Mouse (Mus musculus): ENCODE data around the gene Tbc1d9b. TPM values are rescaled to one million over a fixed set of nuclear protein-coding genes. Genes with fewer than 3 reads are reported as not detected.

The Tbc1d9b gene
- total and polyA plus RNA-seq, 2 experiments from 2014 or later, result 31.3 to 68.8 TPM

DNA sequence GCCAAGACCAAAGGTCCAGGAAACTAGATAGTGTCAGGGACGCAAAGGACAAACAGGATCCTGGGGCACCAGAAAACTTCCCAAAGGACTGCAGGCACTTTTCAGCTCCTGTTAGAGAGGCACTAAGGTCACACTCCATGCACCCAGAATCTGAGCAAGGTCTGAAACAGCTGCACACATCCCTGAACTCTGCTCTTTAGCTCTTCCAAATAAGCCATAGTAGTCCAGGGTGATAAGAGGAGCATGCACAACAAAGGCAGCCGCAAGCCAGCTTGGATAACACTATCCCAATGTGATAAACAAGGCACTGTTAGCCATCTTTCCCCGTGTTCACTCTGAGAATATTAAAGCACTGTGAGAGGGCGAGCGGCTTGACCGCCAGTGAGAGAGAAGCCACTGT is 27.2 kb upstream of the Tbc1d9b start:
- Histone ChIP-seq H3K27ac (ENCODE audit: low read depth, low read length) (no peak overlapping the region), H3K9ac (replicated peaks; ENCODE audit: low read length, poor library complexity, severe bottlenecking) (no peak overlapping the region), H3K4me1 (ENCODE audit: insufficient read depth, low read length) (no peaks in the 10 kb centered on the region), H3K9me3 (ENCODE audit: low read length) (no peaks in the 10 kb centered on the region), H3K4me2 (ENCODE audit: low read depth, low read length, poor library complexity, severe bottlenecking) (no peak overlapping the region), H3K27me3 (ENCODE audit: insufficient read depth, low read length) (no peaks in the 10 kb centered on the region), H3K36me3 (ENCODE audit: insufficient read depth, low read length) (peaks cover 13% of the 10 kb centered on the region), H3K4me3 (ENCODE audit: low read depth, low read length) (no peak overlapping the region)
- WGBS, result 82% methylated on average over 6 of the region's 6 CpGs
- DNase-seq (ENCODE audit: low spot score) (no peak), ATAC-seq (ENCODE audit: low FRiP score) (no peak)
- no peak for TF ChIP-seq CTCF (IDR thresholded peaks at IDR 0.05)

DNA sequence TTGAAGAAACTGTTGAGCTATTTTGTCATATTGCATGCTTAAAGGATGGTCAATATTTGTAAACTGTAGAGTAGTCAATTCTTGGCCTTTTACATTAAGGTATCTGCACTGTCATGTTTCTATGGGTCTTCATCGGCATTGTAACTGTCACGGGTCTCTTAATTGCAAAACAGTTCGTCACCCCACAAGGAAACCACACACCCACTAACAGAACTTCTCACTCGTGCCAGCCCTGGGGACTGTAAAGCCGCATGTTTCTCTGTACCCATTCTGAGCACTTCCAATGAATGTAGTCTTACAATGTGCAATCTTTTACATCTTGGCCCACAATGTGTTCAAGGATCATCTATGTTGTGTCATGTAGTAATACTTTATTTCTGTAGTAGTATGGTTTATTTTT is 26.0 kb upstream of the Tbc1d9b start:
- 95% methylated on average over 5 of the region's 5 CpGs for WGBS
- ATAC-seq (ENCODE audit: low FRiP score), result no peak

DNA sequence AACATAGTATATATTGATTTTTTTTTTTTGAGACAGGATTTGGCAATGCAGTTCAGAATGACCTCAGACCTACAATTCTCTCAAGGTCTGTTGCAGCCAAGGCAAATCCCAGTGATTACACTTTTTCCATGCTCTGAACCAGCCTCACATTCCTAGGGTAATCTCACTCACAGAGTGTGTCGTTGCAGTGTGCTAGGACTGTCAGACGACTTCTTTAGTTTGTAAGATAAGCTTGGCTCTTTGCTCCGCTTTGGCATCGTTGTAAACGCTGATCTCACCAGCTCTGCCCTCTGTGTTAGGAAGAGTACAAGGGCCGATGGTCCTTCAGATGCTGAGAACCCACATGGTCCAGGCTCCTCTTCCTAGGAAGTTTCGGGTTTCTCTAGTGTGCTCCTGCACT is 25.2 kb upstream of the Tbc1d9b start:
- no peaks in the 10 kb centered on the region for H3K9me3 ChIP-seq (ENCODE audit: low read length)
- H3K9ac ChIP-seq (replicated peaks; ENCODE audit: low read length, poor library complexity, severe bottlenecking), result no peak overlapping the region
- DNase-seq (ENCODE audit: low spot score), result no peak
- no peaks in the 10 kb centered on the region for H3K4me1 ChIP-seq (ENCODE audit: insufficient read depth, low read length)
- TF ChIP-seq CTCF (IDR thresholded peaks at IDR 0.05), result no peak
- H3K27me3 ChIP-seq (ENCODE audit: insufficient read depth, low read length), result no peaks in the 10 kb centered on the region
- ATAC-seq (ENCODE audit: low FRiP score), result no peak
- 83% methylated on average over 7 of the region's 7 CpGs for WGBS
- no peak overlapping the region for H3K27ac ChIP-seq (ENCODE audit: low read depth, low read length)
- peaks cover 6% of the 10 kb centered on the region for H3K36me3 ChIP-seq (ENCODE audit: insufficient read depth, low read length)
- no peak overlapping the region for H3K4me2 ChIP-seq (ENCODE audit: low read depth, low read length, poor library complexity, severe bottlenecking)
- H3K4me3 ChIP-seq (ENCODE audit: low read depth, low read length), result no peak overlapping the region

More for the DNA sequence above, 26.0 kb upstream of the Tbc1d9b start:
- DNase-seq (ENCODE audit: low spot score), result no peak
- no peaks in the 10 kb centered on the region for H3K27me3 ChIP-seq (ENCODE audit: insufficient read depth, low read length)
- no peak for TF ChIP-seq CTCF (IDR thresholded peaks at IDR 0.05)
- H3K36me3 ChIP-seq (ENCODE audit: insufficient read depth, low read length), result peaks cover 4% of the 10 kb centered on the region
- H3K4me3 ChIP-seq (ENCODE audit: low read depth, low read length), result no peak overlapping the region
- H3K4me1 ChIP-seq (ENCODE audit: insufficient read depth, low read length), result no peaks in the 10 kb centered on the region
- H3K9ac ChIP-seq (replicated peaks; ENCODE audit: low read length, poor library complexity, severe bottlenecking), result no peak overlapping the region
- no peak overlapping the region for H3K4me2 ChIP-seq (ENCODE audit: low read depth, low read length, poor library complexity, severe bottlenecking)
- H3K9me3 ChIP-seq (ENCODE audit: low read length), result no peaks in the 10 kb centered on the region
- H3K27ac ChIP-seq (ENCODE audit: low read depth, low read length), result no peak overlapping the region

DNA sequence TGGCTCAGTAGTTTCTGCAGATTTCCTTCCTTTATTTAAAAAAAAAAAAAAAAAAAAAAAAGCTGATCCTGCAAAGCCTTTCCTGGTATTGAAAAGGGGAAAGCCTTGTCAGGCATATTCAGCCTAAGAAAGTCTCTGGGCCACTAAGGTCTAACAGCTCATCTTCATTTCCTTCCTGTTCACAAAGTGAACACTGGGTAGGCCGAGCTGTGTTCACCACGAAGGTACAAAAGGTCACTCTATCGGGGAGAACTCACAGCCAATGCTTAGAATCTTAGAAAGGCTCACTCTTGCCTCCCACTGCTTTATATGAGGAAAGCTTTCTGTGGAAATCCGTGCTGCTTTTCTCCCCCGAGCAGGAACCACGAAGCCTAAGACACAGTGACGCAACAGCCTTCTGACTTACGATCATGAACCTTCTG is 22.4 kb upstream of the Tbc1d9b start:
- Histone ChIP-seq H3K4me1 (ENCODE audit: insufficient read depth, low read length) (no peaks in the 10 kb centered on the region), H3K9me3 (ENCODE audit: low read length) (no peaks in the 10 kb centered on the region), H3K9ac (replicated peaks; ENCODE audit: low read length, poor library complexity, severe bottlenecking) (no peak overlapping the region), H3K4me3 (ENCODE audit: low read depth, low read length) (no peak overlapping the region), H3K36me3 (ENCODE audit: insufficient read depth, low read length) (peaks cover 6% of the 10 kb centered on the region), H3K27me3 (ENCODE audit: insufficient read depth, low read length) (no peaks in the 10 kb centered on the region), H3K27ac (ENCODE audit: low read depth, low read length) (peak overlapping the region; percentile 12; the same call in 1 of the 2 replicates), H3K4me2 (ENCODE audit: low read depth, low read length, poor library complexity, severe bottlenecking) (no peak overlapping the region)
- DNase-seq (ENCODE audit: low spot score) (no peak), ATAC-seq (ENCODE audit: low FRiP score) (no peak)
- no peak for TF ChIP-seq CTCF (IDR thresholded peaks at IDR 0.05)
- 75% methylated on average over 8 of the region's 8 CpGs for WGBS

DNA sequence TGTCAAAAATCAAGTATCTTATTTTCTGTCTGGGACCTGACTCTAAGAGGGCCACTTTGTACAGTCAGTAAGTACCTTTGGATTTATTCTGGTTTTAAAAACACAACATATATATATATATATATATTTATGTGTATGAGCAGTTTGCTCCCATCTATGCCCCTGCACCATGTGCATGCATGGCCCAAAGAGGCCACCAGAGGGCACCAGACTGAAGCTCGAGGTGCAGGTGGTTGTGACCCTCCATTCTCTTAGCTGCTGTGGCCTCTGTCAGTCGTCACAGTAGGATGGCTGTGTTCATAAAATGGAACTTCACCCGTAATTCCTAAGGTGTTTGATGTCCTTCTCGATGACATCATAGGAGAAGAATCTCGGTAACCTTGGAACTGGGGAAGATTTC is 16.9 kb upstream of the Tbc1d9b start:
- ATAC-seq (ENCODE audit: low FRiP score) (no peak), DNase-seq (ENCODE audit: low spot score) (peak; percentile 59)
- TF ChIP-seq CTCF (IDR thresholded peaks at IDR 0.05), result peak; percentile 76
- Histone ChIP-seq H3K27ac (ENCODE audit: low read depth, low read length) (no peak overlapping the region), H3K27me3 (ENCODE audit: insufficient read depth, low read length) (no peaks in the 10 kb centered on the region), H3K9me3 (ENCODE audit: low read length) (no peaks in the 10 kb centered on the region), H3K4me3 (ENCODE audit: low read depth, low read length) (no peak overlapping the region), H3K36me3 (ENCODE audit: insufficient read depth, low read length) (peaks cover 6% of the 10 kb centered on the region), H3K9ac (replicated peaks; ENCODE audit: low read length, poor library complexity, severe bottlenecking) (no peak overlapping the region), H3K4me1 (ENCODE audit: insufficient read depth, low read length) (no peaks in the 10 kb centered on the region), H3K4me2 (ENCODE audit: low read depth, low read length, poor library complexity, severe bottlenecking) (no peak overlapping the region)
- 22% methylated on average over 5 of the region's 5 CpGs for WGBS

DNA sequence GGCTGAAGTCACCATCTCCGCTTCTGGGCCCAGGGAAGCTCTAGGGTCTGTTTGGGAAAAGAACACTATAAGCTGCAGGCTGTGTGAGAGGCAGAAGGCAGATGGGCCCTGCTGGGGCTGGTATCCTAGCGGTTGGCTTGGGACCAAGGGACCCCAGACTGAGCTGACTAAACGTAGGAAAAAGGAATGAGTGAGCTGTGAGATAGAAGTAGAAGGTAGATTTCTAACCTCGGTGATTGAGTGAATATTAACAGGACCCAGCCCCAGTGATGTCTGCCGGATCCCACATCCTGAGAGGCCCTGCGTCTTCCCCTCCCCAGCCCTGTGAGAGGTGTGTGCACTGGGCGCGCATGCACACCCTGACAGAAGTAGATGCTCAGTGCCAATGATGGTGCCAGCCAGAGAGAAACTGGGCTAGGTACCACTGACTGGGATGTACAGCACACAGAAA is 8.5 kb upstream of the Tbc1d9b start:
- no peak for ATAC-seq (ENCODE audit: low FRiP score)

More for the DNA sequence above, 8.5 kb upstream of the Tbc1d9b start:
- DNase-seq (ENCODE audit: low spot score), result no peak
- Histone ChIP-seq H3K4me2 (ENCODE audit: low read depth, low read length, poor library complexity, severe bottlenecking) (no peak overlapping the region), H3K9me3 (ENCODE audit: low read length) (no peaks in the 10 kb centered on the region), H3K9ac (replicated peaks; ENCODE audit: low read length, poor library complexity, severe bottlenecking) (no peak overlapping the region), H3K27ac (ENCODE audit: low read depth, low read length) (no peak overlapping the region), H3K27me3 (ENCODE audit: insufficient read depth, low read length) (no peaks in the 10 kb centered on the region), H3K36me3 (ENCODE audit: insufficient read depth, low read length) (peaks cover 11% of the 10 kb centered on the region), H3K4me3 (ENCODE audit: low read depth, low read length) (no peak overlapping the region), H3K4me1 (ENCODE audit: insufficient read depth, low read length) (no peaks in the 10 kb centered on the region)
- WGBS, result 88% methylated on average over 8 of the region's 8 CpGs
- no peak for TF ChIP-seq CTCF (IDR thresholded peaks at IDR 0.05)
